Mouse (Mus musculus): Measurements from ENCODE around the gene Olfr259. TPM values are rescaled to one million over a fixed set of nuclear protein-coding genes. Genes with fewer than 3 reads are reported as not detected.

Gene Olfr259
- not detected in 2 replicates for polyA plus RNA-seq (2016; fragmentation: Nextera tagmentation; extraction: Ambion mirVana)

DNA sequence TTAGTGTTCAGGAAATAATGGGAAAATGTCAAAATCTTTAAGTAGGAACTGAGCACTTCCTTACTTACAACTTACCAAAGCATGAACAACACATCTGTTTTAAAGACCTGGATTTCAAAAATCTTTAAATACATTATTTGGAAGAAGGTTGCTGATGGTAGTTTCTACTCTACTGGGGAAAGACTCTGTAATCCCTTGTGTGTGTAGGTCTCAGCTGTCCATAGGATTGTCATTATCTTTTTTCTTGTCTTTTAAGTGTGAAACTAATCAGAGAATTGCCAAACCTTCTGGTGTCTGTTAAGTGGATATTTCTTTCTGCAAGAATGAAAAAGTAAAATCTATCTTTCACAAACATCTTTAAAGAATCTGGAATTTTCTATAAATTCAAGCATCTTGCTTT, at the start of gene Olfr259:
Gene Olfr259 (minus strand): TSS at position 101 of the 400 bp plus-strand sequence.
- Histone ChIP-seq H3K27me3 (ENCODE audit: low read depth, poor library complexity, severe bottlenecking) (no peaks in the 10 kb centered on the region), H3K36me3 (no peaks in the 10 kb centered on the region), H3K27ac (no peak within 1 kb of the TSS), H3K4me1 (no peaks in the 10 kb centered on the region), H3K9me3 (replicated peaks) (no peaks in the 10 kb centered on the region), H3K4me3 (no peak within 1 kb of the TSS)
- no peak for DNase-seq (ENCODE audit: low spot score)

- Histone ChIP-seq H3K36me3 (no peaks in the 10 kb centered on the region), H3K4me1 (no peaks in the 10 kb centered on the region), H3K9me3 (replicated peaks) (no peaks in the 10 kb centered on the region), H3K27ac (no peak within 1 kb of the TSS), H3K4me3 (no peak within 1 kb of the TSS), H3K27me3 (ENCODE audit: low read depth, poor library complexity, severe bottlenecking) (no peaks in the 10 kb centered on the region)
- no peak for DNase-seq (ENCODE audit: low spot score)
These were observed 38.2 kb upstream of the Olfr259 start, which contains the start of gene Olfr1111 for GRCm38 (mm10) chr2:87152524-87152923. Olfr1111 (minus strand) TSS chr2:87152624.

DNA sequence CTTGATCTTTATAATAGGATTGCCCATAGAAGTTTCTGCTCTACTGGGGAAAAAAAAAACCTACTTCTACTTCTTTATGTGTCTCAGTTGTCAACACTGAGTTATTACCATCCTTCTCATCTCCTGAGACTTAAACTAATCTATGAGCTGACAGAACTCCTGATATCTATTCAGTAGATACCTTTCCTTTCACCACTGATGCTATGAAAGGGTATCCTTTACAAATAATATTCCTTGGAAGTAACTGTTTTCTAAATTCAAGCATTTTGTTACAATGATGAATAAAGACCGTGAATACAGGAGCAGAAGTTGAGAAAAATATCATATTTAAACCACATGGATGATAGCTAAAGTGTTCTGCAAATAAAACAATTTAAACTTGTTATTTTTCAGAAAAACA, 25.8 kb upstream of the Olfr259 start, which contains the start of gene Olfr1110:
Gene Olfr1110 (minus strand): TSS at position 101 of the 400 bp plus-strand sequence.
- H3K36me3 ChIP-seq = no peaks in the 10 kb centered on the region
- no peaks in the 10 kb centered on the region for H3K27me3 ChIP-seq (ENCODE audit: low read depth, poor library complexity, severe bottlenecking)
- DNase-seq (ENCODE audit: low spot score) = no peak
- H3K9me3 ChIP-seq (replicated peaks) = no peaks in the 10 kb centered on the region
- WGBS = 97% methylated on average over 1 of the region's 1 CpGs
- H3K4me3 ChIP-seq = no peak within 1 kb of the TSS
- H3K27ac ChIP-seq = no peak within 1 kb of the TSS
- H3K4me1 ChIP-seq = no peaks in the 10 kb centered on the region

DNA sequence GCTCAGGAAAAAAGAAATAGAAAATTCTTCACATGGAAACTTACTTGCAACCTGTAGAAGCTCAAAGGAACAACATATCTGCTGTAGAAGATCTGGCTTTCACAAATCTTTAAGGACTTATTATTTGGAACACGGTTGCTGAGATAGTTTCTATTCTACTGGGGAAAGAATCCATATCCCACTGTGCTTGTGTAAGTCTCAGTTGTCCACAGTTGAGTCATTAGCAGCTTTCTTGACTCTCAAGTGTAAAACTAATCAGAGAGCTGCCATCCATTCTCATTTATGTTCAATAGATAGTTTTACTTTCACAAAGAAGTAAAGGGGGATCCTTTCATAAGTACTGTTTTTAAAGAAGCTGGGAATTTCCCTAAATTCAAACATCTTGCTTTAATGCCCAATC, 18.5 kb downstream of the Olfr259 start, which contains the start of gene Olfr1109:
Gene Olfr1109 (minus strand): TSS at position 101 of the 400 bp plus-strand sequence.
- 87% methylated on average over 1 of the region's 1 CpGs for WGBS
- H3K27ac ChIP-seq = no peak within 1 kb of the TSS

DNA sequence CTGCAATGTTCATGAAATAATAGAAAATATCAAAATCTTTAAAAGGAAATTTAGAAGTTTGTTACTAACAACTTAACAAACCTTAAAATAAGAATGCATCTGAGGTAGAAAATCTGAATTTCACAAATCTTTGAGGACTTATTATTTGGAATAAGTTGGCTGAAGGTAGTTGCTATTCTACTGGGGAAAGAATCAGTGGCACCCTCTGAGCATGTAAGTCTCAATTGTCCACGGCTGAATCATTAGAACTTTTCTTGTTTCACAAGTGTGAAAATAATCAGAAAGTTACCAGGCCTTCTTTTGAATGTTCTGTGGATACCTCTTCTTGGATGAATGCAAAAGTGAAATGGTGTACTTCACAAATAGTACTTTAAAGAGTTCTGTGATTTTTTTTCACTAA, 38.6 kb downstream of the Olfr259 start, which contains the start of gene Olfr1107:
Gene Olfr1107 (minus strand): TSS at position 101 of the 400 bp plus-strand sequence.
- H3K9me3 ChIP-seq (replicated peaks) = no peaks in the 10 kb centered on the region
- no peak for DNase-seq (ENCODE audit: low spot score)
- 79% methylated on average over 1 of the region's 1 CpGs for WGBS

More for the DNA sequence above, 18.5 kb downstream of the Olfr259 start, which contains the start of gene Olfr1109:
- no peaks in the 10 kb centered on the region for H3K27me3 ChIP-seq (ENCODE audit: low read depth, poor library complexity, severe bottlenecking)
- DNase-seq (ENCODE audit: low spot score) = no peak
- no peaks in the 10 kb centered on the region for H3K9me3 ChIP-seq (replicated peaks)
- no peaks in the 10 kb centered on the region for H3K4me1 ChIP-seq
- H3K36me3 ChIP-seq = no peaks in the 10 kb centered on the region
- H3K4me3 ChIP-seq = no peak within 1 kb of the TSS

More for the DNA sequence above, 38.6 kb downstream of the Olfr259 start, which contains the start of gene Olfr1107:
- H3K4me1 ChIP-seq = no peaks in the 10 kb centered on the region
- no peaks in the 10 kb centered on the region for H3K27me3 ChIP-seq (ENCODE audit: low read depth, poor library complexity, severe bottlenecking)
- no peak within 1 kb of the TSS for H3K27ac ChIP-seq
- no peaks in the 10 kb centered on the region for H3K36me3 ChIP-seq
- no peak within 1 kb of the TSS for H3K4me3 ChIP-seq

Other genes starting within 250 kb of the Olfr259 start
- gene Gm13723, start 239.8 kb downstream of the Olfr259 start, polyA plus RNA-seq (2016; fragmentation: Nextera tagmentation; extraction: Ambion mirVana) = not detected in 2 replicates
- not detected in 2 replicates for gene Olfr1097, start 222.4 kb downstream of the Olfr259 start, polyA plus RNA-seq (2016; fragmentation: Nextera tagmentation; extraction: Ambion mirVana)
- gene Olfr1098, start 190.0 kb downstream of the Olfr259 start, polyA plus RNA-seq (2016; fragmentation: Nextera tagmentation; extraction: Ambion mirVana) = not detected in 2 replicates
- not detected in 2 replicates for gene Olfr1099, start 153.9 kb downstream of the Olfr259 start, polyA plus RNA-seq (2016; fragmentation: Nextera tagmentation; extraction: Ambion mirVana)
- gene Olfr1100, start 134.6 kb downstream of the Olfr259 start, polyA plus RNA-seq (2016; fragmentation: Nextera tagmentation; extraction: Ambion mirVana) = not detected in 2 replicates
- not detected in 2 replicates for gene Olfr1101, start 123.3 kb downstream of the Olfr259 start, polyA plus RNA-seq (2016; fragmentation: Nextera tagmentation; extraction: Ambion mirVana)
- not detected in 2 replicates for gene Olfr1102, start 116.2 kb downstream of the Olfr259 start, polyA plus RNA-seq (2016; fragmentation: Nextera tagmentation; extraction: Ambion mirVana)
- not detected in 2 replicates for gene Olfr1104, start 87.5 kb downstream of the Olfr259 start, polyA plus RNA-seq (2016; fragmentation: Nextera tagmentation; extraction: Ambion mirVana)
- gene Olfr1105, start 78.0 kb downstream of the Olfr259 start, polyA plus RNA-seq (2016; fragmentation: Nextera tagmentation; extraction: Ambion mirVana) = not detected in 2 replicates
- gene Olfr1106, start 62.3 kb downstream of the Olfr259 start, polyA plus RNA-seq (2016; fragmentation: Nextera tagmentation; extraction: Ambion mirVana) = not detected in 2 replicates
- not detected in 2 replicates for gene Olfr1107, start 38.8 kb downstream of the Olfr259 start, polyA plus RNA-seq (2016; fragmentation: Nextera tagmentation; extraction: Ambion mirVana)
- not detected in 2 replicates for gene Olfr1109, start 18.6 kb downstream of the Olfr259 start, polyA plus RNA-seq (2016; fragmentation: Nextera tagmentation; extraction: Ambion mirVana)
- gene Olfr1110, start 25.7 kb upstream of the Olfr259 start, polyA plus RNA-seq (2016; fragmentation: Nextera tagmentation; extraction: Ambion mirVana) = not detected in 2 replicates
- not detected in 2 replicates for gene Olfr1111, start 38.1 kb upstream of the Olfr259 start, polyA plus RNA-seq (2016; fragmentation: Nextera tagmentation; extraction: Ambion mirVana)
- gene Olfr1112, start 73.2 kb upstream of the Olfr259 start, polyA plus RNA-seq (2016; fragmentation: Nextera tagmentation; extraction: Ambion mirVana) = not detected in 2 replicates
- not detected in 2 replicates for gene Olfr1113, start 94.4 kb upstream of the Olfr259 start, polyA plus RNA-seq (2016; fragmentation: Nextera tagmentation; extraction: Ambion mirVana)
- gene Olfr1115, start 133.4 kb upstream of the Olfr259 start, polyA plus RNA-seq (2016; fragmentation: Nextera tagmentation; extraction: Ambion mirVana) = not detected in 2 replicates
- gene Olfr1116, start 153.0 kb upstream of the Olfr259 start, polyA plus RNA-seq (2016; fragmentation: Nextera tagmentation; extraction: Ambion mirVana) = not detected in 2 replicates
- gene Olfr1118, start 193.0 kb upstream of the Olfr259 start, polyA plus RNA-seq (2016; fragmentation: Nextera tagmentation; extraction: Ambion mirVana) = not detected in 2 replicates
- not detected in 2 replicates for gene Olfr1120, start 240.2 kb upstream of the Olfr259 start, polyA plus RNA-seq (2016; fragmentation: Nextera tagmentation; extraction: Ambion mirVana)

Measured in limb, embryonic 10.5 days (tissue).